Mouse (Mus musculus) MEL (cell line): ENCODE results near the gene Rasgef1b.

Source experiments
- CTCF ChIP-seq, 3 experiments: IDR thresholded peaks in 2 of 3; conservative IDR thresholded peaks in 1 of 3; 2 replicates each; pipeline ENCODE4 v1.5.1; 2011 to 2012; ENCODE audit warnings: low read length in 3 of 3, low read depth in 2 of 3, mild to moderate bottlenecking in 2 of 3, improper control_type of control experiment in 1 of 3, inconsistent platforms in 1 of 3, mixed read lengths in 1 of 3, moderate library complexity in 1 of 3; ENCODE audit not compliant: control insufficient read depth in 1 of 3, insufficient read depth in 1 of 3, poor library complexity in 1 of 3, severe bottlenecking in 1 of 3
- E2F4 ChIP-seq: IDR thresholded peaks from 2 replicates; pipeline ENCODE4 v1.6.1; 2011; ENCODE audit warnings: low read depth, low read length, improper control_type of control experiment, borderline replicate concordance
- GATA1 ChIP-seq: IDR thresholded peaks from 2 replicates; pipeline ENCODE4 v1.6.1; 2011; ENCODE audit warnings: low read depth, low read length, improper control_type of control experiment
- JUND ChIP-seq: IDR thresholded peaks from 2 replicates; pipeline ENCODE4 v1.6.1; 2011; ENCODE audit warnings: low read depth, mild to moderate bottlenecking, improper control_type of control experiment, low read length
- KAT2A ChIP-seq: conservative IDR thresholded peaks from 2 replicates; pipeline ENCODE4 v1.6.1; 2012; ENCODE audit warnings: low read depth, low read length, improper control_type of control experiment, inconsistent platforms
- MAX ChIP-seq: IDR thresholded peaks from 2 replicates; pipeline ENCODE4 v1.6.1; 2011; ENCODE audit warnings: low read length, improper control_type of control experiment
- MYC ChIP-seq: IDR thresholded peaks from 2 replicates; pipeline ENCODE4 v1.6.1; 2011; ENCODE audit warnings: low read depth, mild to moderate bottlenecking, low read length, improper control_type of control experiment, moderate library complexity
- POLR2A ChIP-seq, 2 experiments: IDR thresholded peaks; 2 replicates each; pipeline ENCODE4 v1.6.1; 2011 to 2012; ENCODE audit warnings: low read length in 2 of 2, mild to moderate bottlenecking in 2 of 2, control low read depth in 1 of 2, improper control_type of control experiment in 1 of 2, low read depth in 1 of 2, moderate library complexity in 1 of 2; ENCODE audit not compliant: control insufficient read depth in 1 of 2, insufficient read depth in 1 of 2, poor library complexity in 1 of 2
- TAL1 ChIP-seq: IDR thresholded peaks from 2 replicates; pipeline ENCODE4 v1.6.1; 2012; ENCODE audit warnings: mild to moderate bottlenecking, inconsistent platforms, low read length, moderate library complexity, mixed read lengths
- TBP ChIP-seq: IDR thresholded peaks from 2 replicates; pipeline ENCODE4 v1.8.0; 2011; ENCODE audit warnings: low read depth, low read length, improper control_type of control experiment

GRCm38 (mm10) chr5:99513209-99513880, 215.5 kb downstream of the Rasgef1b start:
- TF ChIP-seq E2F4 (no peak), POLR2A (IDR thresholded peaks at IDR 0.05; ENCODE audit: control insufficient read depth in 1 of 2, insufficient read depth in 1 of 2, low read depth in 1 of 2, low read length in 2 of 2, poor library complexity in 1 of 2) (no peak), MAX (no peak), MYC (no peak), TAL1 (no peak), CTCF (IDR thresholded peaks at IDR 0.05 in 2 of 3, conservative IDR thresholded peaks at IDR 0.05 in 1 of 3; ENCODE audit: control insufficient read depth in 1 of 3, insufficient read depth in 1 of 3, low read depth in 2 of 3, low read length in 3 of 3, poor library complexity in 1 of 3, severe bottlenecking in 1 of 3) (no peak), GATA1 (no peak), KAT2A (no peak), JUND (no peak), TBP (no peak)
